Mouse (Mus musculus): Measurements from ENCODE around the gene Myom1.

Myom1 gene

DNA sequence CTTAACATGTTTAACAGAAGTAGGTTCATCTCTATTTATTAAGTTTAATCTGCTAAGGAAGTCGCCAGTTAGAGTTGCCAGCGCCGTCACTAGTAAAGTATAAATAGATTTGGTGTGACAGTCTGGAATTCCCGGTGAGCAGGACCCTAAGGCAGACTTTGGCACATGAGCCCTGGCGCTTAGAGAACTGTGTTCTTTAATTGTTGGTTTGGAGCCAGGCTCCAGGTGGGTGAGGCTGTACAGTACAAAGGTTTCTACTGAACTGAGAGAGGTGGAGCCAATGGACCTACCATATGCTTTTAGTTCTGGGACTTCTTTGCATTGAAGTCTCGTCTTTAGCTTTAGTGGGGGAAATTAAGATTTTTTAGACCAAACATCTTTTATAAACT is 94.8 kb downstream of the Myom1 start:
- DNase-seq (ENCODE audit: low read depth, low spot score) = no peak

DNA sequence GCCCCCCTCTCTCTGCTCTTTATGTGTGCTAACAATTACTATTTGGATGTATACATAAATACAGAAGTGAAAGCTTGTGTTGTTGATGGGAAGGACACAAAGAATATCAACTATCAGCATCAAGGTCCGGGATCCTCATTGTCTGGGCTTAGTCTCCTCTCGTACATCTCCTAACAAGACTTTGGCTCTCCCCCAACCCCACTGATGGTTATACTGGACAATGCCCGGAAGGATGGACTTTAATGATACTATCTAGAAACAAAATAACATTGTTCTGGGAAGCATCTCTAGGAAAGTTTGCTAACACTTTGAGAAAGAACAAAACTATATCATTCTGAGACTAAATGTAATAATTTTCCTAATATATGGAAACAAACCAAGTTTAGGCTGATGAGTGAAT is 96.2 kb downstream of the Myom1 start:
- DNase-seq (ENCODE audit: low read depth, low spot score) = no peak

DNA sequence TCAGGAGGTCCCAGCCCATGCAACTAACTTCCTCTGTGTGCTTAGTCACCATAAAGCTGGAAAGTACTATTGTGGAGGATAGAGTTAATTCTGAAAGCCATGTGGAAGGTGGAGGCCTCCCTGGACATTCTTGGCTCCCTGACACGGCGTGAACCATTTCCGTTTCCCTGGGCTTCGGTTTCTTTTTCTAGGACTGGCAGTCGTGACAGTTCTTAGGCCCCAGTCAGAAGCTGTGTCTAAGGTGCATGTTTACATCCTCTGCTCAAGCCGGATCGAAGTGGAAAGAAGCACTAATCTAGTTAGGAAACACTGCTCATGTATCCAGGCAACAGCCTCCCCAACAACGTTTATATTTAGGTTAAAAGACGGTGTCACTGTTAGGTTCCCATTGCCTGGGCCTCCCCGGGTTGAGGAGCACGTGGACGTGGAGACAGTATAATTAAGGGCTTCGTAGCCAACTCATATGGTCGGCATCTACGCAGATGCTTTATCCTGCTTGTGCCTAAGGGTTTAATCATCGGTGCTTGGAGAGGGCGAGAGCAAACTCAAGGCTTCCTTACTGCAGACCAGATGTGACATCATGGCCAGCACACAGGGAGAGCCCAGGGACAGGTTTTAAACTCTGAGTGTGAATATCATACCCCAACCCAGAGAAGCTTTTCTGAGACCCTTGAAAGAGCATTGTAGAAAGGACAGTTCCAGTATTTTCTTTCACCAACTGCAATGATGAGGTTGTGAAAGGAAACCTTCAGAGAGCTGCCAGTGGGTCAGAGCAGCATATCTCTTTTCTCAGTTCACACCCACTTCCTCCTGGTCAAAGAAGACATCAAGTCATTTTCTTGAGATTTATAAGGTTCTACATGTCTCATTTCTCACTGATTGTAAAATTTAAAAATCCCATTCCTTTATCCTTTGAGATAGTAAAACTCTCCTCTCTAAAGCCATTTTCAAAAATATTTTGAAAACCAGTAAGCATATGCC is 100.4 kb downstream of the Myom1 start:
- no peak for DNase-seq (ENCODE audit: low read depth, low spot score)

DNA sequence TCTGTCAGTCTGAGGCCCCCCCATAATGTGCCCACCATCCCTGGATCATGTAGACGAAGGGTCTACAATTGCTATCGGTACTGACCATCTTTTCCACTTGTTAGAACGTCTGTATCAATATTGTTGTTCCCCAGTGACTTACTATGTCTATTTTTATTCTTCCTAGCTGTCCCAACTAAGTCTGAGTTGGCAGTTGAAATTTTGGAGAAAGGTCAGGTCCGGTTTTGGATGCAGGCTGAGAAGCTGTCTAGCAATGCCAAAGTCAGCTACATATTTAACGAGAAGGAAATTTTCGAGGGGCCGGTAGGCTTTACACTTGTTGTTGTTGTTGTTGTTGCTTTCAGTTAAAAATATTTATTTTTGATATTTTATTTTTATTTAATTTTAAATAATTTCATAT is 102.9 kb downstream of the Myom1 start:
- DNase-seq (ENCODE audit: low read depth, low spot score) = no peak

DNA sequence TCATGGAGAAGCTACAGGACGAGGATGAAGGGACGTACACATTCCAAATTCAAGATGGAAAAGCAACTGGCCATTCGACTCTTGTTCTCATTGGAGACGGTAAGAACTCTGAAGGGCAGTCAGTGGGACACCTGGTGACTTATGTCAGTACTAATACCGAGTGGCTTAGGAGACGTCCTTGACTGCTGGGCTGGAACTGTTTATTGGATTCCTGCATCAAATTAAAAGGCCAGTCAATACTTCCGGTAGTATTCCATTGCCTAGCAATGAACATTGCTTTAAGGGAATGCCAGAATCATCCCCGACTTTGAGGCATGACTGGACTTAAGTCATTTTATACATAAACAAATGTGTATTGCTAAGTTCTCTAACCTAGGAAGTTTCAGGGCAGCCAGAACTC is 103.8 kb downstream of the Myom1 start:
- no peak for DNase-seq (ENCODE audit: low read depth, low spot score)

DNA sequence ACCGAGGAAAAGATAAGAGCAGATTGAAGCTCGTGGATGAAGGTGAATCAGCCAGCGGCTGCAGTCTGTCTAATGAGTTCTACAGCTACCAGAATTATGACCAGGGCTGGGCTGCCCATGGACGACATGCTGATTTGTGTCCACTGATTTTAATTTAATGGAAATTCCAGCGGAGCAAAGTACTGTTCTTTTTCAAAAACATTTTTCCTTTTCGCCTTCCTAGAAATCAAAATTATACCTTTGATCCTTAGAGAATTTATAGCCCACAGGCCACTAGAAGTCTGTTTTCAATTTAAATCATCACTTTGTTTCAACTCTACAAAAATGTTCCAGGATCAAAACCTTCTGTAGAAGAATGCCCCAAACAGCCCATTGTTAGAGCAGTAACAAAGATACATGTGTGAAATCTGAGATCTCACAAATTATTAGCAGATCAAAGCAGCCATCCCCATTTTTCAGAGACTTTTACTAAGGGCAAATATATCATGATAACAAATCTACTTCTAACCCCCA is 108.4 kb downstream of the Myom1 start:
- DNase-seq (ENCODE audit: low read depth, low spot score) = no peak

DNA sequence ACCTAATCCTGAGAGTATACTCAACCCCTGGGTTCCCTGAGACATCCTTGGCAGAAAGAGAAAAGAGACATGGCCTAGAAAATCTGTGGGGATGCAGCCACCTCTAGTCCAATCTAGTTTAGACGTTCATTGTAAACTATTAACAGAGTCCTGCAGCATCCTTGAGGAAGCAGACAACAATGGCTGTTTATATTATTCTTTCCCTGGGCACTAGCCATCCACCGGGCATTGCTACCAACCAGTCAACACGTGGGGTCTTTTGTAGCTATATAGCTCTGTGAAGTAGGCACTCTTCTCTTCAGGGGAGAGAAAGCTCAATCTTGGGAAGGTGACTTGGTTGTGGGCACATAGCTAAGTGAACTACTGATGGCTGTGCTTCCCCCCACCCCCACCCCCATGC is 110.3 kb downstream of the Myom1 start:
- no peak for DNase-seq (ENCODE audit: low read depth, low spot score)

DNA sequence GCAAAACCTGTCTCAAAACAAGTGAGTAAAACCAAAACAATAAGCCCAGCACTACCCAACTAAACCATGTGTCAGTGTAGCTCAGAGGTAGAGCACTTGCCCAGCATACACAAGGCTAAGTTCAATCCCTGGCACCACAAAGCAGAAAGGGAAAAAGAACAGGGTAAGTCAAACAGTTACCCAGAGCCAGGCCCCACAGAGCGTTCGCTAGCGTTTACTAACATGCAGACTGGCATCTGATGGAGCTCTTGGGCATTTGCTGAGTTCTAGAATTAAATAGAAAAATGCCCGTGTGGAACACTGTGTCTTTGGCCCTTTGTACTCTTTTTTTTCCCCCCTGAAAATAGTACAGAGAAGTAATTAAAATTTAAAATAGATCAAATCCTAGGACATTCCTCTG is 111.8 kb downstream of the Myom1 start:
- DNase-seq (ENCODE audit: low read depth, low spot score) = no peak

DNA sequence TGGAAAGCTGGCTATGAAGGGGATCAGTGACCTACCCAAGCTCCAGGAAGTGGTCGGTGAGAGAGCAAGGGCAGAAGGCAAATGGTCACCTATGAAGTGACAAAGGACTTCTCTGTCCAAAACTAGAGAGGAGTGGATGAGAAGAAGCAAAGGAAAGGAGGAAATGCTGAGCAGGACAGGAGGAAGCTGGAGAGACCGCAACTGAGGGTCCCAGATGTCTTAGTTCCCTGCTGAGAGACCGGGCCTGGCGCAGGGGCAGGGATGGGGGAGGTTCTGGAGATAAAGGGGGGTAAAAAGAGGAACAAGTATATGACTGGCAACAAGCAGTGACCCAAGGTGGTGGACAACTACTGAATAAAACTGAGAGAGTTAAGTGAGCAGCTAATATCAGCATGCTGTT is 115.5 kb downstream of the Myom1 start:
- no peak for DNase-seq (ENCODE audit: low read depth, low spot score)

DNA sequence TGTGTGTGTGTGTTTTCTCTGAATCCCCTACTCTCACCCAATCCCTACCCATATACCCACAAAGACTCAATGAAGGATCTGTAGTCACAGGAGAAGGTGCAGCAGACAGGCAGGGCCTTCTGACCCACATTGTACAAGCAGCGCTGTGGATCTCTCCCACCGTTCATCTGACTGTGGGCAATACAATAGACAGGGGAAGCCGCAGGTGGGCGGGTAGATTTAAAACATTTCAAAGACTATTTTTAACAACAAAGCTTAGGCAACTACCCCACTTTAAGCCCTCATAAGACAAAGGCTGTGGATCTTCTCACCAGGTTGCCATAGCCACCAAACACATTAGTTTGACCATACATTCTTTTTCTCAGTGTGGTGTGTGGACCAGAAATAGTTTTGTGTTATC is 116.2 kb downstream of the Myom1 start:
- no peak for DNase-seq (ENCODE audit: low read depth, low spot score)

DNA sequence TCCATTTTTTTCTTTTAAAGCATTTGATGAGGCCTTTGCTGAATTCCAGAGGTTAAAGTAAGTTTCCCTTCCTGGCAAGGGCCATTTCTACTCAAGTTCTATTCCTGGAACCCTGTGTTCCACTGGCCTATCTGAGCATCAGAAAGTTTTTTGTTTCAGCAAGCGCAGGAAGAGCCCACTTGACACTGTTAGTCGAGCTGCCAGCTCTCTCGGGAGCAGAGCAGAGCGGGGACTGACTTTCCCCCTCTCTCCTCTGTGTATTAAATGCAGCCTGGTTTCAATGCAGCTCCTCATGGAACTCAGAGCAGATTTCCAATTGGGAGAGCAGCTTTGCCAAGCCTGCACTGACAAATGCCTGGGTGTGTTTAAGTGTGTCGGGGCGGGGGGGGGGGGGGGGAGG is 118.2 kb downstream of the Myom1 start:
- DNase-seq (ENCODE audit: low read depth, low spot score) = no peak

DNA sequence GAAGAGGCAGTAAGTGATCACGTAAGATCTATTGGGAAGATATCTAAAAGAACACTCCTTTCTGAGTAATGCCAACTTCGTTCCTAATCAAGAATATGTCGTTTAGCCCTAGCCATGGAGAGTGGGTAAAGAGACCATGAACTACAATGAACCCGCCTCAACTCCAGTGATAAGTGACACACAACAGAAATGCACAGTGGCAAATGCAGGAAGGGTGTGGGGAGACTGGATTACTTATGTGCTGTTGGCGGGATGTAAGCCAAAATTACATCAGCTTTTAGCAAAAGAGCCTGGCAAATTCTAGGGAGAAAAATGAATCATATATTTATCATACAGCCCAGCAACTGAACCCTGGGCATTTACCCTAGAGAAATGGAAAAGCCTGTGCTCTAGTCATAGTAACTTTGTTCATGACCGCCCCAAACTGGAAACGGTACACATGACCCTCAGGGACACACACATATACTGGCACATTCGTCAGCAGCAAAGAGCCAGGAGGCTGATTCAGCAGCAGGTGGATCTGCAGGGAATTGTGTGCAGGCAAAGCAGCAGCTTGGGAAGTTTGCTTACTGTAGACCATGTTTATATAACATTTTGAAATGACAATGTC is 121.7 kb downstream of the Myom1 start:
- no peak for DNase-seq (ENCODE audit: low read depth, low spot score)

DNA sequence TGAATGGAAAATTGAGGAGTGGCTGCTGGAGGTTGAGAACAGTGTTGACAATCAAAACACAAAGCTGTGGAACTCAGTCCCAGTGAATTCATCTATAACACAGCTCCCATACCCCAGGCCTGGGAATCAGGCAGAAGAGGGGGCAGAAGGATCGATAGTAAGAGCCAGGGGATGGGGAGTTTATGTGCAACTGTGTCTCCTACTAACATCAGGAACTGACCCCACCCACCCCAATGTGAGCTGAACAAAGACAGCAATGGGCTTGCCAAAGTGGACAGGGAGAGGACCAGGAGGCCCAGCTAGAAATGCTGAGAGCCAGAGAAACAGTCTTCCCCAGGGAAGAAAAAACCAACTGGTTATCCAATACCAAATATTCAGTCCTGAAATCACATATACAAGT is 122.2 kb downstream of the Myom1 start:
- no peak for DNase-seq (ENCODE audit: low read depth, low spot score)

DNA sequence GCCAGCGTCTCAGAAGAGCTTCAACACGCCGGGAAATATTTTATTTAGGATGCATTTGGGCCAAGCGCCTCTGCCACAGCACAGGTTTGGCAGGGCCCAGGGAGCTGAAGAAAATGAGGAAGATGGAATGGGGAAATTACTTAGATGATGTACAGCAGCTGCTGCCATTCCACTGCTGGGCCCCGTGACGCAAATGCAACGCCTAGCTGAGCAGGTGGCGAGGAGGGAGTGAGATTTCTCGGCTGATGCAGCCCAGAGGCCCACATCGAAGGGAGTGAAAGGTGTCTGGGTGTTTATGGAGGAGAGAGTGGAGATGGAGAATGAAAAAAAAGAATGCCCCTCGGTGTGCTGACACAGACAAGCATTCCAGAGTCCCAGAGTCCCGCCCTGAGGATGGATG is 123.1 kb downstream of the Myom1 start:
- no peak for DNase-seq (ENCODE audit: low read depth, low spot score)

DNA sequence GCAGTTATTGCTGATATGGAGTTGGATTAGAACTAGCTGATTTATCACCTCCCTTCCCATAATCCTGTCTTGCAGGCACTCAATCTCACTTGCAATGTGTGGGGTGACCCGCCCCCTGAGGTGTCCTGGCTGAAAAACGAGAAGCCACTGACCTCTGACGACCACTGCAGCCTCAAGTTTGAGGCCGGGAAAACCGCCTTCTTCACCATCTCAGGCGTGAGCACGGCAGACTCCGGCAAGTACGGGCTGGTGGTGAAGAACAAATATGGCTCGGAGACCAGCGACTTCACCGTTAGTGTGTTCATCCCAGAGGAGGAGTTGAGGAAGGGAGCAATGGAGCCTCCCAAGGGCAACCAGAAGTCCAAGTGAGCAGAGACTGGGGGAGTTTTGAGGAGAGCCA is 123.6 kb downstream of the Myom1 start:
- no peak for DNase-seq (ENCODE audit: low read depth, low spot score)

DNA sequence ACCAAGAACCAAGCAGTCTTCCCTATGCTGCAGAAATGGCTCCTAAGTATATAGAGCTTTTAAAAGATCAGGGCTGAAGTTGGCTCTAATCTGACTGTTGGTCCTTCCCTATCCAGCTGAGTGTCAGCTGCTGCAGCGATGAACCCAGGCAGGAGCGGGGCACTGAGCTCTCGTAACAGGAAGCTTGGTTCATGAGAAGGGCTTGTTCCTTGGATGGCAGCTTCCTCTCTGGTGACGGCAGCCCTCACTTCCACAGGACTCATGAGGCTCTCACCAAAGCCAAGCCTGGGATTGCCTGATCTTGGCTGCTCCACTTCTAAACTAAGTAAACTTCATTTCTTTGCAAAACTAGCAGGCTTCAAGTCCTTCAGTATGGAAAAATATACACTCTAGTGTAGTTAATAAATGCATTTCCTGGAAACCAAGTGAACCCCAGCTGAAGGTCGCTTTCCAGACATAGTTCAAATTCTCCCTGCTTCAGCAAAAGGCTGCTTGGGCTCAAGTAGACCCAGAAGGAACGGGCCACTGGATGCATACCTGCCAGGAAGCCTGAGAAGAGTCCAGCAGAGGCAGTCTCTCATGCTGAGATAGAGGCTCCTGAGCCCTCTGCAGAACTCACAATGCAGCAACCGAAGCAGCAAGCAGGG is 125.2 kb downstream of the Myom1 start:
- peak; percentile 46 for DNase-seq (ENCODE audit: low read depth, low spot score)

DNA sequence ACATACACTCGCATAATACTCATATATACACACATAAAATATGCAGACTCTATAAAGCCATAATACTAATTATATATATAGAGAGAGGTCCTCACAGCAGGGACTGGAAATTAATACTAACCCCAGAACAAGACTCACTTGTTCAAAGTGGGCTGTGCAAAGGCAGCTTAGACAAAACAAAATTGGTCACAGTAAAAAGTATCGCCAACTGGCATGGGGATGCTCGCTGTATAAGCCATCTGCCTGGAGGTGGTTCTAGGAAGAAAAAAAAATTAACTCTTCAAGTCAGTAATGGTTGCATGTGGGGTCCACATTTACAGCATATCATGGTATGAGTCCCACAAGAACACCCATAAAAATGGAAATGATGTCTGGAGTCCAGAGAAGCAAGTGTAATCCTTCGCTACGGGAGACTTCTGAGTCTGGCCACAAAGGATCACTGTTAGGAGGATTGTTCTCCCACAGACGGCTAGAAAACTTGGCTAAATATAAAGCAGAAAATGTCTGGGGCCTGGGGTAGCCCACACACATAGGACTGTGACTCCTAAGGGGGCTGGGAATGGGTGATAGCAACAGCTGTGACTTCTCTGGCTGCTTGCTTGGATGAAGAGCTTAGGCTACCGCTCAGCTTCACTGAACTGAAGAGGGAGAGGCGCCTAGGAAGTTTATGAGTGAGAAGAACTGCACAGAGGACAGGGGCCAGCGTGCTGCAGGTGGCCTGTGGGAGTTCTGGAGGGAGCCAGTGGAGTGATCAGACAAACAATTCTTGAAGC is 127.2 kb downstream of the Myom1 start:
- DNase-seq (ENCODE audit: low read depth, low spot score) = no peak

DNA sequence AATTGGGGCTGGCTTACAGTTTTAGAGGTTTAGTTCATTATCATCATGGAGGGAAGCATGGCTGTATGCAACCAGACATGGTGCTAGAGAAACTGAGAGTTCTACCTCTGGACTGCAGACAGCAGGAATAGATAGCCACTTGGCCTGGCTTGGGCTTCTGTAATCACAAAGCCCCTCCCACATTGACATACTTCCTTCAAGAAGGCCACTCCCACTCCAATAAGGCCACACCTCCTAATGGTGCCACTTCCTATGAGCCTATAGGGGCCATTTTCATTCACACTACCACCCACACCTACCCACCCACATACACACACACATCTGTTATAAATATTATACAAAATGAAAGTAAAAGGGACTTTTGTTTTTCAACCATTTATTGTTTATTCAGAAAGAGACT is 129.8 kb downstream of the Myom1 start:
- DNase-seq (ENCODE audit: low read depth, low spot score) = no peak

DNA sequence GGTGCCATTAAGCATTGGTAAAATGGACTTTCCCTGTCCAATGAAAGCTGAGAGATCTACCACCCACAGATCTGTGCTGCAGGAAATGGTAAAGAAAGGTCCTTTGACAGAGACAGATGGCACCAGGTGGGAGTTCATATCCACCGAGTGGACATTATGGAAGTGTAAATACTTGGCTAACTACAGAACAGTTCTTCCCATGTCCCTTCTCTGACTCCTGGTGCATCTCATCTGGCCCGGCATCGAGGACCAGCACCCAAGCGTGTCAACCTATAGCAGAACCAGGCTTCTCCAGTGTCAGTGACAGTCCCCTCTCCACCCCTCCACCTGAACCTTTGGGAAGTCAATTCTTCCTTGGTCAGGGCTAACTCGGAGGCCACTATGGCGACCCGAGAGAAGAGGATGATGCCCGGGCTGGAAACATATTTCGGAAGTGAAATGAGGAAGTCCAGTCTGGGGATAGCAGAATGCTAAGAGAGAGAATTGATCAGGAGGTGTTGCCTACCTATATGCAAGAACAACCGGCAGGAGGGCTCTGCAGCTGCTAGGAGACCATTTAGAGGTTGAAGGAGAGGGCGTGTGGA is 130.5 kb downstream of the Myom1 start:
- DNase-seq (ENCODE audit: low read depth, low spot score) = no peak

DNA sequence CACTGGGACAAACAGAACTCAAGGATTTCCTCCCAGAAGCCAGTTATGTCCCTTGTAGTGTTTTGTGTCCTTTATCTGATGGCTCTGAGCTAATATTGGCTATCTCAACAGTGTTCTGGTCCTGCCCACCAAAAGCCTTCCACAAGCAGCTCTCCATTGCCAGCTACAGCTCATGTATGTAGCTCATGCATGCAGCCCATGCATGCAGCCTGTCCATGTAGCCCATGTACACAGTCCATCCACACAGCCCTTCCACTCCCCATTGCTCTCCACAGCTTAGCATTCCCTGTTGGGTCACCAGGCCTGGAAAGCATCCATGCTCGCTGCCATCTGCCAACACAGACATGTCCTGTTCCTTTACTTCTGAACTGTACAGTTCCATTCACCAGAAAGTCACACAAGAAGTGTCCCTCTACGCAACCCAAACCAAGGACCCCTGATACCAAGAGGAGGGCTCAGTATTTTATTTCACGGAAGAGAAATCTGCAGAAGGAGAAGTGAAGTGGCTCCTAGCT is 132.1 kb downstream of the Myom1 start:
- no peak for DNase-seq (ENCODE audit: low read depth, low spot score)

DNA sequence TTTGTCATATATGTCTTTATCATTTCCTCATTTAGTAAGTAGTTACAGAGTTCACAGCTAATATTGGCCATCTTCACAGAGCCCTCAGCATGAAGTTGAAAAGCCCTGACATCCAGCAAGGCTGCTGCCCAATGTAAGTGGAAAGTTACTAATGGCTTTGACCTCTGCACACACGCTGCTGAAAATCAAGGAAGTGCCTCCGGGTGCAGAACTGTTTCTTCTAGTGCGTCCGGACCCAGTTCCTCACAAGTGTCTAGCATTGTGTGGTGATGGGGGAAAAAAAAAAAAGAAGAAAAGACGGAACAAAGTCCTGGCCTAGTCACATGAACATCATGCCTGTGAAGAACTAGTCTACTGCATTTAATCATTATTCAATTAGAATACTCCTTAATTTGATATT is 132.7 kb downstream of the Myom1 start:
- DNase-seq (ENCODE audit: low read depth, low spot score) = no peak

Measured in skeletal muscle tissue, adult 2 months (tissue).